Mouse (Mus musculus) mature B cell (primary cell): ENCODE measurements around the gene Amacr.
"Not testable (repeated sequence)": the region's sequence is repeated elsewhere in the genome, so short reads cannot be mapped to it uniquely, and the experiment has no call there.

Experiments used
- in situ Hi-C: fragments of 300-500 bp; cut with MboI; formaldehyde crosslinking; loops from 2 replicates; pipeline ENCODE4 v1.14.3; 2019

Gene Amacr

DNA sequence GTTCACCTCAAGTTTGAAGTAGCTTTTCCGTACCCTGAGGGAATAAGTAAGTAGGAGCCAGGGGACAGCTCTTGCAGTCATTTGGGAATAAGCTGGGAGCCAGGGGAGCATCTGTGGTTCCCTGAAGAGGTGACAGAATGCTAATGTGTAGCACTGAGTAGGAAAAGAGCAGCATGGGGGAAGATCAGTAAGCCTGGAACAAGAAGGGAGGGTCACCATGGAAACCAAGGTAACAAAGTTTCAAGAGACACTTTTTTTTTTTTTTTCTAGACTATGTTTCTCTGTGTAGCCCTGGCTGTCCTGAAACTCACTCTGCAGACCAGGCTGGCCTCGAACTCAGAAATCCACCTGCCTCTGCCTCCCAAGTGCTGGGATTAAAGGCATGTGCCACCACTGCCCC lies 4.9 kb downstream of the Amacr start:
- in situ Hi-C loops: not testable (repeated sequence)

DNA sequence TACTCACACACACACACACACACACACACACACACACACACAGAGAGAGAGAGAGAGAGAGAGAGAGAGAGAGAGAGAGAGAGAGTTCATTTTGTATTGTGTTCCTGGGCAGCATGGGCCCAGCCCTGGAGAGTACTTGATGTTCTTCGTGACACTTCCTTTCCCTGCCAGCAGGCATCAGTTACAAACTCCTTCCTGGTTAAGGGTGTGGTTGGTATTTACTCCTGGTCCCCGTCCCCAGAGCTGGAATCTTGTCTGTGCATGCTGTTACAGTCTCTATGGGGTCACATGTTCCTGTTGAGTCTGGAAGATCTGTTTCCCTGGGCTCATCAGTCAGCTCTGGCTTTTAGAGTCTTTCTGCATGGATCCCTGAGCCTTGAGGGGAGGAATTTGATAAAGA lies 8.9 kb downstream of the Amacr start:
- in situ Hi-C loops: no loop called here

DNA sequence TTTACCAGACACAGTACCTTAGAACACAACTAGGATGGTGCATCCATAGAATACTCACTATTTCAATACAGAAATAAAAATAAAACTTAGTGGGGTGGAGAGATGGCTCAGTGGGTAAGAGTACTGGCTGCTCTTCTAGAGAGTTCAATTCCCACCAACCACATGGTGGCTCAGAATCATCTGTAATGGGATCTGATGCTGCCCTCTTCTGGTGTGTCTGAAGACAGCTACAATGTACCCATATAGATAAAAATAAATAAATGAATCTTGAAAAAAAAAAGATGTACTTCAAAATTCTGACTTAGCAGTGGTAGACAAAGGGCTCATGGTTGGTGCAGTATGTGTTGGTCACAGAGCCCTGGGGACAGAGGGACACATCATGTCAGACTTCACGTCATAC lies 10.0 kb downstream of the Amacr start:
- in situ Hi-C loops: no loop called here

DNA sequence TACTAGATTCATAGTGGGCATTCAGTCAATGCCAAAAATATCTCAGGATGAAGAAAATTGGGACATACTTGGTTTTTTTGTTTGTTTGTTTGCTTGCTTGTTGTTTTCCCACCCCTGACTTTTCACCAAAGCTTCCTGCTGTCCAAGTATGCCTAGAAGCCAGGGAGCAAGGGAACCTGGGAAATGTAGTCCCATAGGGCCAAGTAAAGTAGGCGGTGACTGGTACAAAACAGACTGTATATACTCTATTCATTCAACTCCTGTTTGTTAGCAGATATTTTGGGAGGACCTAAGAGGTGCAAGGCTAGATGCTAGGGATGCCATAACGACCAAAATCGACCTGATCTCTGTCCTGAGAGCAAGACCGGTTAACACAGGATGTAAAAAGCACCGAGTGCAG lies 18.3 kb downstream of the Amacr start:
- in situ Hi-C loops: no loop called here

DNA sequence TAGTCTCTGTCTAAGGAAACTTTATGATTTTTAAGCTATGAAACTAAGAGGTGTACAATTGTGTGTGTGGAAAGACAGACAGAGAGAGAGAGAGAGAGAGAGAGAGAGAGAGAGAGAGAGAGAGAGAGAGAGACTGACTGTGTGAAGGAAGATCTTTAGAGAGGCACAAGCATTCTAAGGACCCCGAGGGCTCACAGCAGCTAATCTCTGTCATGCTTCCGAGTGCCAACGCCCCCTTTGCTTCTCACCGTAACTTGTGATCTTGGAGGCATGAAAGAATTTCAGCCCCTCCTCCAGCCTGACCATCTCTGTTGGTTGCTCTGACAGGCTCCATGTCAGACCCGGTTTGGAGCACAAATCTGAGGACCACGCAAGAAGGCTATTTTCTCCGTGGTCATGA lies 18.9 kb downstream of the Amacr start, which contains the start of gene Slc45a2:
Gene Slc45a2 (plus strand): TSS at position 301 of the 400 bp plus-strand sequence.
- in situ Hi-C loops: no loop called here

DNA sequence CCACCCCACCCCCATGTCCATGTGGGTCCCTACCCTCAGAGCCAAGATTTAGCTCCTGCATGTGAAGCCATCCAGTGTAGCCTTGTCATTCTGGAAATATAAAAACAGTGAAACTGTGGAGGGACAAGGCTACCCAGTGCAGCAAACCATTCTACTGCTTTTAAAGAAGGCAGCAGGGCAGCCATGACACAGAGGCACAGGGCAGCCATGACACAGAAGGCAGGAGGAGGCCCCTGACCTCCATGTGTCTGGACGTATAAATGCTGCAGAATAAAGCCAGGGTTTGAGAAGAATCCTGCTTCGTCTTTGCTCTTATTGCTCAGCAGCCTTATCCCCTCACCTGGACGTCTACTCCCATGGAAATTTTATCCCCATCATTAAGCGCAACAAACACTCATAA lies 22.2 kb downstream of the Amacr start:
- in situ Hi-C loops: no loop called here

DNA sequence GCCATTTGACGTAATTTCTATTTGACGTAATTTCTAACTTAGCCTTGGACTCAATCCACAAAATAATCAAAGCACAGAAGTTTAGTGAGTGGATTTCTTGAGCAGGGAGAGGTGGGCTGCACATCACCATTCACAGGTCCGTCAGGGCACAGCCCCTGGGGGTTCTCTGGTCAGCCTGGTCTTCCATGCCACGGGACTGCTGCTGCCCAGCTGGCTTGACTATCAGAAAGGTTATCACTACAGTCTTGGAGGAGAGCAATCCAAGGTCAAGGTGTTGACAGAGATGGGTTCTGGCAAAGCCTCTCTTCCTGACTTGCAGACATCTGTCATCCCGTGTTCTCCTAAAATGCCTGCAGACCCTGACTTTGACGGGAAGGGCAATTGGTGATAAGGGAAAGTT lies 23.1 kb downstream of the Amacr start:
- in situ Hi-C loops: no loop called here

DNA sequence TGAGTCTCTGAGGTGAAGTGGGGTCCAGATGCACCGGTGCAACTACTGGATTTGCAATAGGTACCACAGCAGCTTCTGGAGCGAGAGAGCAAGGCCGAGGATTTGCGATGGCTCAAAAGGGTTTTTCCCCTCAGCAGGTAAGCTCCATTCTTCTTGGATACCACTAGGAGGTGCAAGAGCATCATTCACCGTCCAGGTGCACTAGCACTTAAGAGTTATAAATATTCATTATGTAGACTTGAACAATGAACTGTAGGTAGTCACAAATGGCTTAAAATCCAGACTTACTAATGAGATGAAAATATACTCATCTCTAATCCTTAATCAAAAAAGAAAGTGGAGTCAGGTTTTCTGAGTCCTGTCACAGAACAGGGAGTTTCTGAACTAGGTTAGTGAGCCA lies 27.2 kb downstream of the Amacr start:
- in situ Hi-C loops: no loop called here

DNA sequence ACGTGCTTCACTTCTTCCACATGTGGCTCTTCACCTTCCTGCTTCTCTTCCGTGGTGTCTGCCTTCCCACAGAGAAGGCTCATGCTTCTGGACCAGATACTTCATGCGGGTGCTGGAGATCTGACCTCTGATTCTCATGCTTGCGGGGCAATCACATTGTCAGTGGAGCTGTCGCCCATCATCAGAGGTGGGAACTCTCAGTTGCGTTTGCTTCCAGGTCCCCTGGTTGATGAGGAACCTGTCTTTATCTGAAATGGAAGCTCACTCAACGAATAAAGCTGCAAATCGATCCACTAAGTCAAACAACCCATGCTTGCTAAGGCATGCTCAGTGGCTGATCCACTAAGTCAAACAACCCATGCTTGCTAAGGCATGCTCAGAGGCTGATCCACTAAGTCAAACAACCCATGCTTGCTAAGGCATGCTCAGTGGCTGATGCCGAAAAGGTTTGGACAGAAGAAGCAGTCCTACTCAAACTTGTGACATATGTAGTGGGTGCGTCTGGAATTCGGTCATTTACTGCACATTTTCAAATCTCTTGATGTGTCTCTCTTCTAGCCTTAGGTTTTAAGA lies 29.5 kb downstream of the Amacr start:
- in situ Hi-C loops: no loop called here

DNA sequence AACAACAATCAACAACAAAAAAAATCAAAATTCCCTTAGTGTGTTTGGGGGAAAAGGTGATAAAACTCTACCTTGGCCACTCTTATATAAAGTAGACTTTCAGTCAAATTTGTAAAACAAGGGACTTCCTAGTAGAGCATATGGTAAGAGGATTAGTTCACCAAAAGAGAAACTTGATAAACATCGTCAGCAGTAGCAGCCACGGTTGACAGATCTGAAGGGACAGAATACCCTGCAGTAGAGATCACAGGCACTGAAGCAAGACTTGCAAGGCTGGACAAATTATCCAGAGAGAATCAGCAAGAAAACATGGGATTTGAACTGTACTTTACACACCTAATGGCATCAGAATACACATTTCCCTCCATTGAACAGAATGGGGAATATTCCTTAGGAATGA lies 33.4 kb downstream of the Amacr start:
- in situ Hi-C loops: no loop called here

DNA sequence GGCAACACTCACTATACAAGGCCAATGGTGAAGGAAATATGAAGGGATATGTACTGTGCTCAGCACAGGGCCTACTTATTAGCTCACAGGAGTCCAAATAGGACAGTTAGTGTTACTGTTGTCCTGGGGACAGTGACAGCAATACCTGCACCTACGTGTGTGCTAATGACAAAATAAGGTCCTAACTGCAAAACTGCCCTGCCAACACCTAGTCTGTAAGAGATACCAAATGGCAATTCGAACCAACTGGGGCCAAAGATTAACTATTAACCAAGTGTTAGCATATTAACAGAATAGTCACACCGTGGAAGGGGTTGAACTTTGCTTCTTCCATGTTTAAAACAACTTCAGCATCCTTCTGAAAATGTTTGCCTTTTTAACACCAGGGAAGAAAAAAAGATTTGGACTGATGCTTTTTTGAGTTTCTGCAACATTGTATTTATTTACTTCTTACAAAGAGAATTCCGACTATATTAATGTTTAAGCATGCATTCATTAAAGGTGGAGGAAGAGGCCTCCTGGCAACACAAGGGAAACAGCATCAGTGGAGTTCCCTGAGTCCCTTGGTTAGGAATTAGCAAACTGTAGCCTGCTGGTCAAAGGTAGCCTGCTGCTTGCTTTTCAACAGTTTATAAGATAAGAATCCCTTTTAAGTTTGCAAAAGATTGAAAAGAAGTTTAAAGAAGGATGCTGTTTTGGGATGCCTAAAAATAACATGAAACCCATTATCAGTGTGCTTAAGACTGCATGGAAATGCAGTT lies 45.4 kb downstream of the Amacr start:
- in situ Hi-C loops: no loop called here

DNA sequence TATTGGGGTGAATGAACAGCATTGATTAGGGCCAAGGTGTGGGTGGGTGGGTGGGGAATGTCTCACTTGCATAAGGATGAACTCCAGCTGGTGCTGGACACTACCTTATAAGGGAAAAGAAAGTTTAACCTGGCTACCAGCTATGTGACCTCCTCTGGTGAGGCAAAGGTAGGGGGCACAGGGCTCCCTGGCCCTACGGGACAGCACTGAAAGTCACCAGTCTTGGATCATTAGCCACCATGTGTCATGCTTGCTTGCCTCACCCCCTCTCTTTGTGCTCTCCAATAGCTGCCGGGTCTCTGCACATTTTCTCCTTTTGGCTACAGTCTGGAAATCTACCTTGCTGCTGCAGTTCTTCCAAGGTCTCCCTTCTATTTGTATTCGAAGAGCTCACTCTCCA lies 48.6 kb downstream of the Amacr start:
- in situ Hi-C loops: no loop called here

DNA sequence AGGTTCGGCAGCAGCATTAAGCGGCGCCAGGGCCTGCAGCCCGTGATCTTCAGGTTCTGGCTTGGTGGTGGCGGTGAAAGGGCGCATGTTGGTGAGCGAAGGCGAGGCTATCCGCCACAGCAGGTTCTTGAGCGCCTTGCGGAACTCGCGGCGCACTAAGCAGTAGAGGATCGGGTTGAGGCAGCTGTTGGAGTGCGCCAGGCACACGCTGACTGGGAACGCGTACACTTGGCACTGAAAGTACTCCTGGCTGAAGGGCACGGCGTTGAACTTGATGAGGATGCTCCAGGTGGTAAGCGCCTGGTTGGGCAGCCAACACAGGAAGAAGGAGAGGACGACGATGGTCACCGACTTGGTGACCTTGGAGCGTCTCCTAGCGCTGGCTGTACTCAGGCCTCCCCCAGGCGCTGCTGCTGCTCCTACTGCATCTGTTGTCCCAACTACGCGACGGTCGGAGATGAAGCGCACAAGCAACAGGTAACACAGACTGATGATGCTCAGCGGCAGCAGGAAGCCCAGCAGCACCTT lies 54.5 kb downstream of the Amacr start:
- in situ Hi-C loops: no loop called here

DNA sequence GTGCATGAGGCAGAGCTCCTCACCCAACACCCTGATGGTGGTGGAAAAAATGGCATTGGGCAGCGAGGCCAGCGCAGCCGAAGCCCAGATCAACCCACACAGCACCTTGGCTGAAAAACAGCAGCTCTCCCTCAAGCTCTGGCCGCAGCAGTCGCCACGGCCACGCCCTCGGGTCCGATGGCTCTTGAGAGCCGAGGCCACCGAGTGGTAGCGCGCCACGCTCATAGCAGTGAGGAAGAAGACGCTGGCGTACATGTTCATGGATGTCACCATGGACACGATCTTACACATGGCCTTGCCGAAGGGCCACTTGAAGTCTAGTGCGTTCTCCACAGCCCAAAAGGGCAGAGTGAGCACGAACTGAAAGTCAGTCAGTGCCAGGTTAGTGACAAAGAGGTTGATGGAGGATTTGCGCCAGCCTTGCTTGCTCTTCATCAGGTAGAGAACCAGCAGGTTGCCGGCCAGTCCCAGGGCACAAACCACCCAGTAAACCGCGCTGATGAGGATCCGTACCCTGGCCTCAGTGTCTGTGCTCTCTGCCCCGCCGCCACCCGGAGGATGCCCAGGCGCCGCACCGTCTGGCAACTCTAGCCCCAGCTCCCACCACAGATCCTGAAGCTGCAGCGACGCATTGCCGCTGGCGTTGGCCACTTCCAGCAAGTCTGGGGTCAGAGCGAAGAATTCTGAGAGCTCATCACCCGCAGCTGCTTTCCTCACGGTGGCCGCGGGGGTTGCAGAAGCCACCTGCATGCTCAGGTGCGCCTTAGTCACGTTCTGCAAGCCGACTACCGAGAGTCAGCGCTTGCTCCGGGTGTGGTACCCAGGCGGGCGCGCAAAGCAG lies 55.2 kb downstream of the Amacr start:
- in situ Hi-C loops: no loop called here

DNA sequence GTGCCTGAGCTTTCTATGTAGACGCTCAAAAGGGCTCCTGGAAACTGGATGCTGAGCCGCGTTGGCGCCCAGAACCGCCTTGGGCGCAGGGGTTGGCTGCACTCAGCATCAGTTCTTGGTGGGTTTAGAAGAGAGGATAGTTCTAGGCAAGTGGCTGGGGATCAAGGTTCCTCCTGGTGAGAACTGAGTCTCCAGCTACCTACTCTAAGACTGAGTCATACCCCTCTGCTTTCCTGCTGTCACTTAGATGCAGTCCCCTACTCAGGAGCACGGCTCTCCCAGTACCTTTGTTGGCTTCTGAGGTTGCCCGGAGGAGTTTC lies 55.8 kb downstream of the Amacr start:
- in situ Hi-C loops: no loop called here

DNA sequence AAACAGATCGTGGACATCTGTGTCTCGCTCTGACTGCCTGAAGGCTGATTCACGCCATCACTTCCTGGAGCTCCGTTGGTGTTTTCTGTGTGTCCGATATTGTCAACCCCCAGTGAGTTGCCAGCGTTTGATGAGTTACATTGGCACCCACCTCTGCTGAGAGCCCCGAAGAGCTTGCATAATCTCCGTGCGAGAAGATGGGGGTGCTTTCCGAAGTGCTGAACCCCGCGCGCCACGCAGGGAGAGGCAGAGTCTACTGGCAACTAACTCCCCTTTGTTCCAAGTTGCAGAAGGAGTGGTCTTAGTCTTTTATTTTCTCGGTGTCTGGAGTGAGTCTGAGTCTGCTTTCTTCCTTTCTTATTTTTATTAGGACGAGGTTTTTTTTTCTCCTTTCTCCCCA lies 56.2 kb downstream of the Amacr start, which contains the start of gene Rxfp3:
Gene Rxfp3 (minus strand): TSS at position 281 of the 400 bp plus-strand sequence.
- in situ Hi-C loops: no loop called here

DNA sequence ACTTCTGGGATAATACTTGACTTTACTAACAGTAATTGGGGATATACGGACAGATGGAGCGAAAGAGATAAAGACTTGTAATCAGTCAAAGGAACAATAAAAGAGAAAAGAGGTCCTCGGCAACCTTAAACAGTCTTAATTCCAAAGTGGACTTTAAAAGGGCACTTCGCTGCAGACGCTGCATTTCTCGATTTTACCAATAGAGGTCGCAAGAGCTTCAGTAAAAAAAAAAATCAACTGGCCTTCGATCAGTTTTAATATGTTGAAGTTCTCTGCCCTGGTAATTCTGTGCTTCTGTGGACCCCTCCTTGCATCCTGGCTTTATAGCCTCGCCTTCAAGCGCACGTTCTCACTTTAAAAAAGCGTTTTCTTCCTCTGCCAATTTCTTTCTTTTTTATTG lies 56.9 kb downstream of the Amacr start:
- in situ Hi-C loops: no loop called here

DNA sequence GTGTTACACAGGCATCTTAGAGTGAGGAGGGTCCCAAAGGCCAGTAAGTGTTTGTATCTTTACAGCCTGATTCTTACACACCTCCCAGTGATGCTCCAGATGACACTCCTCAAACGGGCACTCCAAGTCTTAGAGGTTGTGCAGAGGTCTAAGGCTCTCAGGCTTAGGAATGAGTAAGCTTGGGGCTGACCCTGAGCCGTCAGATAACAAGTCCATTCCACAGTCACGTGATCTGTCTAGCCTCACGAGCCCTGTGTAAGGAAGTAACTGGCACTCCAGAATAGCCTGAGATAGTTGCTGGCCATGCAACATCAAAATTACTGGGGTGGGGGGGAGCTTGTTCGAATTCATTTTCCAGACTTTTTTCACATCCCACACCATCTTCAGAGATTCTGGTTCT lies 58.5 kb downstream of the Amacr start:
- in situ Hi-C loops: no loop called here

DNA sequence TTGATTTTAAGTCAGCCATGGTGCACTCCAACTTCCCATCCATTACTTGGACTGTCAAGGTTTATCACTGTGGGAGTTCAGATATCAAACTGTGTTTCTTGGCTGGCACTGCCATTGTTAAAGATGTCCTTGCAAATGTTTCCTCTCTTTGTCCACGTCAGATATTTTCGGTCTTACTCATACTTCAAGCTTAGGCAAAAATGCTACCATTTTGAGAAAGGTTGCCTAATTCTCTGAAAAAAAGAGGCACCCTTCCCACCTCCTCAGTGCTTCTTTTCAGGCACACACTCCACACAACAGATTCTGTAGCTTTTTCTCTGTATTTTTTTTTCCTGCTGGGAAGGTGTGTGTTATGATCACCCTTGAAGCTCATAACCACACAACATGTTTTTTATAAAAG lies 59.7 kb downstream of the Amacr start:
- in situ Hi-C loops: no loop called here

DNA sequence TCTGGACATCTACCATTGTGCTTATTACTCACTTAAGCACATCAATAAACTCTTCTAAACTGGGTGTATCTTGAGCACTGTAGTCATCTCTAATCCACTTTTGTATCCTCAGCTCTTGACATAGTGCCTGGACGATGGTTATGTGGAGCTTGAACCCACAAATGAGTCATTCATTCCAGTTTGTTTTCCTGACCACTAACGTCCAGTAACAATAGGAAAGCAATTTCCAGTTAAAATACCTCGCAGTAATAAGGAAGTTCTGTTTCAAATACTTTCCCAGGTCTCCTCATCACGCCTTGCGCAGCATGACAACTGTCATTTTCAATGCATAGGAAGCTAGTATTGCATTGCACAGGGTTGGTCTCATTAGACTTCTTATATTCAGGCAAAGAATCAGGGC lies 61.3 kb downstream of the Amacr start:
- in situ Hi-C loops: no loop called here
